Mouse (Mus musculus): Measurements from ENCODE around the gene Ndufa6.
A peak's percentile ranks its signal among the peaks of the same experiment; 100 is the strongest.

Gene Ndufa6

DNA sequence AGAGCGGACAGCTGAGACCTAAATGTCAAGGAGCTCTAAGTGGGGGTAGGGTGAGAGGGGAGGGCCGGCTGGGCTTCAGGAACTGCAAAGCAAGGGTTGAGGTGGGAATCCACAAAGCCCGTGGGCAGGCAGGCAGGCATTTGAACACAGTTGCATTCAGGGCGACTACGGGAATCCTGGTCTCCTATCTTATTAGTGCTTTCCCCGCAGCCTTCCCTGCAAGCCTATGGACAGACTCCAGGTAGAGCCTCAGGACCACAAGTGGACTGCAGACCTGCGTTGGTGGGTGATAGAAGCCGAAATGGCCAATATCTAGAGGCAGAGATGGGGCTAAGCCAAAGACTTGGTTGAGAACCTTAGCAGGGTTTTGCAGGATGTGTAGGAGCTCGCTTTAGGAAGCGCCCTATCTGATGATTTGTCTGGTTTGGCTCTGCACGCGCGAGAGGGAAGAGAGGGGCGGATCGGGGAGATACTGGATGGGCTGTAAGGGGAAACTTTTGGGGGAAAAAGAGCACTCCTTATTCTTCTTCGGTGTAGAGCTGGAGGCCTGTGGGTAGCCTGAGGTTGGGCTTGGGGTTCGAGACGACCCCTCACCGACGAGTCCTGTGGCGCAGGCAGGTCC, 13.6 kb downstream of the Ndufa6 start:
- no peak for DNase-seq (ENCODE audit: low spot score)

DNA sequence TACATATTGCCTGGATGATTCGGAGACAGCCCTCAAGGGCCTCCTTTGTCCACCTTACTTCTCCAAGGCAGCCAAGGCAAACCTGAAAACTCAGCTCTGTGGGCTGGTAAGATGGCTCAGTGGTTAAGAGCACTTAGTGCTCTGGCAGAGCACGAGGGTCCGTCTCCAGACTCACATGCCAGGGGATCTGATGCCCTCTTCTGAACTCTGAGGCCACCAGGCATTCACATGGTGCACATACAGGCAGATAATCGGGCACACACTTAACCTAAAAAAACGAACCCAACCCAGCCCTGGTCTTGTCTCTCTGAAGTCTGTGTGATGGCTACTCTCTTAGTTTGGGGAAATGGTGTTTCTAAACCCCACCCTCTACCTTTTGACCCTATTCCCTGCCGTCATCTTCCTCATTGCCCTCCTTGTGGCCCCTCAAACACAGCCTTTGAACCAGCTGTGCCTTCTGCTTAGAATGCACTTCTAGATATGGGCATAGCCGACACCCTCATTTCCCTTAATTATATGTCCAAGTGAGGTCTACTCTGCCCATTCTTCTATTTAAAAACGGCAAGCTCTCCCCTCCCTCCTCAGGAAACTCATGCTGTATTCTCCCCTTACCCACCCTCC, 14.4 kb downstream of the Ndufa6 start:
- DNase-seq (ENCODE audit: low spot score), result no peak

DNA sequence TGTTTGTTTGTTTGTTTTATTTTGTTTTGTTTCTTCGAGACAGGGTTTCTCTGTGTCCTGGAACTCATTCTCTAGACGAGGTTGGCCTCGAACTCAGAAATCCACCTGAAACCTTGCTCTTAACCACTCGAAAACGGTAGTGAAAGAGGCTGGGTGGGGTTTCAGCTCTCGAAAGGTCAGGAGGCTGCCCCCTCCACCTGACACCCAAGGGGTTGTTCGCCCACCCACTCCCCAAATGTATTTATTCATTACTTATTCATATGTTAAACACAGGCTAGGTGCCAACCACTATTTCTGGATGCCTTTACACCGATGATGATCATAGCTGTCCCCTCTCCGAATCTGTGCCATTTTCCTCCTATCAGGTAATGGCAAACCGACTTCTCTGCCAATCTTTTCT, 15.0 kb downstream of the Ndufa6 start:
- DNase-seq (ENCODE audit: low spot score), result no peak

DNA sequence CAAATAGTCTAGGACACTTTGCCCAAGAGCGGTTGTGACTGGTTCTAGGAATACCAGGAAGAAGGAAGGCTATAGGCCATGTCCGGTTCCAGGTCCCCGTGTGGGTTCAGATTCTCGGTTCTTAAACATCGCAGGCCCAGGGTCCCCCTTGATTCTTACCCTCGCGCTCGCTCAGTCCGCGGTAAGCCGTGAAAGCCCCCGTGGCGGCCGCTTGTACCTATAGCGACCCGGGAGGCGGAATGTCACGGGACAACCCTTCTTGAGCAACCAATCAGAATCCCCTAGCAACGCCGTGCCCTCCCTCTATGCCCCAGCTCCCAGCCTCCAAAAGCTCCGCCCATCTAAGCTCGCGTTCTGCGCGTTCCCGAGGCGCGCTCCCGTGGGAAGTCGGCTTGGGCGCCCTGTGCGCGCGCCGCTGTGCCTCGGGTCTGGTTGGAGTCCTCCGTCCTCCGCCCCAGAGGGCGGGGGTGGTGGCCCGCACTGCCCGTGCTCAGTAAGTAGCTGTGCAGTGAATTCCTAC, 15.5 kb downstream of the Ndufa6 start, which contains the start of the genes Naga, Pheta2 and Smdt1:
TSS of gene Naga (minus strand) at position 333 of the 520 bp plus-strand sequence.
TSS of gene Pheta2 (plus strand) at position 350 of the 520 bp plus-strand sequence.
TSS of gene Smdt1 (plus strand) at position 367 of the 520 bp plus-strand sequence.
- peak; percentile 96 for DNase-seq (ENCODE audit: low spot score)

DNA sequence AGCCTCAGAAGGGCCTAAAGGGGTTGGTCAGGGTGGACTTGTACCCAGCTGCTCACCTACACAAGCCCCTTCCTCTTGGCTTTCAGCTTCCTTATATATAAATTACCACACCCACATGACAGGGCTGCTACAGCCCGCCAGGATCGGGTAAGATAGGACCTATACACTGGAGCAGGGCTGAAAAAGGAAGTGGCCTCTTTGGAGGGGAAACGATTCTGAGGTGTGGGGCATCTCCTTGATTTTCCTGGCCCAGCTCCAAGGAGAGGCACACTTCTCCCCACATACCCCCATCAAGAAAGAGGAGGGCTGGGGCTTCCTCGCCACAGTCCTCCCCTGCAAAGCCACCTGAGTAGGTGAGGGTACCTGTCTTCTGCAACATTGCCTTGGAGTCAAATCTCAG, 16.2 kb downstream of the Ndufa6 start:
- DNase-seq (ENCODE audit: low spot score), result no peak

DNA sequence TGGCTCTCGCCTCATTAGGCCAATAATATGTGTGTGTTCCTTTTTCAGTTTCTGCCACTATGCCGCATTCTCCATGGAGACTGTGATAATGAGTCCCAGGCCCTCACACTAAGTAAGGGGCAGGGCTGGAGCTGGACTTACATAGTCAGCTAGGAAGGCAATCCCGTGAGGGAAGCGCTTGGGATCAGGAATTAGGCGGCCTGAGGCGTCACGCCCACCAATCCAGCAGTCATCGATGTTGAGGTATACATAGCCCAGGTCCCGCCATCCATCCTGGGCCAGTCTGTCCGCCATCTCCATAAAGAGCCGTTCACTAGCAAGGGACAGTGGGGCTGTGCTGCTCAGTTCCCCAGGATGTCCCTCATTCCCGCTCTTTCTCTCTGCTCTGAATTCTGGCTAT, 17.5 kb downstream of the Ndufa6 start:
- DNase-seq (ENCODE audit: low spot score), result no peak

DNA sequence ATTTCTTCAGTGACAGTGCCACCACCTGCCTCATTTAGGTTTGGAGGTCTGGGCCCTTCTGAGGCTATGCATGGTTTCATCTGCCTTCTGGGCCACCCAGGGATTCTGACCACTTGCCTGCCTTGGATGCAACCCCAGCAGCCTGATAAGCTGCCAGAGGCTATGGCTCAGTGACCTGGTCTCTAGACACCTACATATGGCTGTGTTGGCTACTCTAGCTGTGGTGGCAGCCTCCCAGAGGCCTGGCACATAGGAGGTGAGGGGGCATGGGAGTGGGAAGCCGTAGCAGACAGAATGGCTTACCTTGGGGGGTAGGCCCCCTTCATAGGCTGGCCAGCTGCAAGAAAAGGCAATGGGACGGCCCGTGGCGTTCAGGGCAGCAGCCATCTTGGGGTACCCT, 18.9 kb downstream of the Ndufa6 start:
- no peak for DNase-seq (ENCODE audit: low spot score)

DNA sequence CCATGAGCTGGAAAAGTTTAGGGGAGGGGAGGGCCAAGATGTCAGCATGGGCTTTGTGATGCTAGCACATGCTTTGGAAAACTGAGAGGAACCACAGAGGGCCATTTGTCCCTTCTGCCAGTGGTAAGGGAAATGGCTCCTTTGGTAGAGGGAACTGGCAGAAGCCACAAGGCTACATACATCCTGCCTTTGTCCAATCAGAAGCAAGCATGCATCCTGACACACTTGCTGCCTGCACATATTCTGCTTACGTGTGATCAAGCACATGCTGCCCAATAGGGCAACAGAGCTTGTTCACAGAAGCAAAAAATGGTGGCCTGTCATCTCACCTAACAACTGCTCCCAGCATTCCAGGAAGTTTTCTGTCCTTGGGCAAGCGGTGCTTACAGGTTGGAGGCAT, 28.7 kb downstream of the Ndufa6 start:
- DNase-seq (ENCODE audit: low spot score), result no peak

DNA sequence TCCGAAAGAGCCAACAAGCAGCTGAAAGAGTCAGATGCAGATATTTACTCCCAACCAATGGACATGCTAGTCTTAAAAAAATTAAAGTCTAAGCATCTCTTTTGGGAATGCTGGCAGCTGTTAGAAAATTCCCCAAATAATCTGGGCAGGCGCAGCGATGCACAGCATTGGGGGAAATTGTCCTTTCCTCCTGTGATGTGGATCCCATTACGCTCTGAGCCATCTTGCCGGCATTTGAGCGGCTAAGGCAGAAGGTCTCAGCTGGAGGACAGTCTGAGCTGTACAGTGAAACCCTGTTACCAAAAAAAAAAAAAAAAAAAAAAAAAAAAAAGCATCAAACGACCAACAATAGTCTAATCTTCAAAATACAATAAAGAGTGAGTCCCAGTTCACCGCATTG, 31.9 kb downstream of the Ndufa6 start:
- no peak for DNase-seq (ENCODE audit: low spot score)

DNA sequence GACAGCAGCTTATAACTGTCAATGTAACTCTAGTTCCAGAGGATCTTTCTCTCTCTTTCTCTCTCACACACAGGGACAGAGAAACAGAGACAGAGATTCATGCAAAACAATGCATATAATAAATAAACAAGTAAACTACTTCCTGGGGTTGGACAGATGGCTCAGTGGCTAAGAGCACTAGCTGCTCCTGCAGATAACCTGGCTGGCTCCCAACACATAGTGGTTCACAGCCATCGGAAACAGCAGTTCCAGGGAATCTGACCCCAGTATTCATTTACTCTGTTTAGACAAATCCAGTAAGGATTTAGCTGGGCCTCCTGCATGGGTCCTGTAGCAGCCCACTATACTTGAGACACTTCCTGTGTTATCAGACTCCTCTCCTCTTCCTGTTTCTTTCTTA, 34.5 kb downstream of the Ndufa6 start:
- DNase-seq (ENCODE audit: low spot score), result no peak

DNA sequence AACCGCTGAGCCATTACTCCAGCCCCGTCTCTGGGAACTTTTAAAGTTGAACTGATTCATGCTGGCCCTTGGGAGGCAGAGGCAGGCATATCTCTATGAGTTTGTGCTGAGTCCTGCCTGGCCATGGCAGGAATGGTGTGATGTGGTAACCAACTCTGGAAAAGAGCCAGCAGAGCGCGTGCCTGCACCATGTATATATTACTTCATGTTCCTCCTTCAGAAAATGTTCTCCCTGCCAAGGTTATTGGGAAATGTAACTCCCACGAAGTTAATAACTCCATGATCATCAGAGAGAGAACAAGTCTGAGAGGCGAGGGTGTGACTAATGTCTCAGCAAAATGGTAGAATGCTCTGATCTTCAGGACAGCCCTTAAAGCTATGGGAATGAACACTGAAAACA, 36.3 kb downstream of the Ndufa6 start:
- DNase-seq (ENCODE audit: low spot score), result no peak

DNA sequence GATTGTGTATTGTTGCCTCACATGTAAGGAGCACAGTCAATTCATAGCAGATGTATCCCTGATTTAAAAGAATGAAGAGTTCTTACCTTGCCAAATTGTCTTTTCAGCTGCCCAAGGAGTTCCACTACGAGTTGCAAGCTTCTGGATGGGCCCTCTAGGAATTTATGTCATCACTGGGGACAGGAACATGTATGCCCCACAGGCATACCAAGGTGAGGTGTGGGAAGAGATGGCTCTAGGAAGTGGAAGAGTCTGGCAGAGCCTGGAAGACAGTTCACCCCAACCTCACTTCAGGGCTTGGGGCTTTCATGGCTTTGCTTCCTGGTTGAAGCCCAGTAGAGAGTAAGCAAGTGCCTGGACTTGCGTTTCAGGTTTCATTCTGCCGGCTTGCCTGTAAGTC, 45.7 kb downstream of the Ndufa6 start:
- no peak for DNase-seq (ENCODE audit: low spot score)

DNA sequence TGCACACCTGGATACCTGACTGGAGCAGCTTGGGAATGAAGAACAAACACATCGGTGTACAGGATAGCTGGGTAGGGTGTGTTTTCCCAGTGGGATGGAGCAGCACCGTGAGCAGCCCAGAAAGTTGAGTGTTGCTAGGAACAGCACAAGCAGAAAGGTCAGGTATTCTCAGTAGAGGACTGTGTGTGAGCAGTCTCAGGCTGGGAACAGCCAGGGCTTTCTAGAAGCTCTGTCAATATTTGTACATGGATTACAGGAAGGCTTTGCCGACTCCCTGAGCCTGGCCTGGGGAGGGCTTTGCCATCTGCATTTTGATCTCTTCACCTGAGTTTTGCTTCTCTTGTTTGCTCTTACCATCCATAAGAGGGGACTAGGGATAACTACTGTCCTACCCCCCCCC, 47.0 kb downstream of the Ndufa6 start:
- DNase-seq (ENCODE audit: low spot score), result no peak
